Mouse (Mus musculus) kidney, embryonic 14.5 days (tissue): Measurements from ENCODE around the gene Pla1a. TPM values are rescaled to one million over a fixed set of nuclear protein-coding genes. Genes with fewer than 3 reads are reported as not detected.

Experiments used
- ATAC-seq: fragments of 200-750 bp; cut with Nextera tagmentation; 2 replicates; pipeline ENCODE4 v1.8.0; 2017; ENCODE audit warnings: moderate number of reproducible peaks, mild to moderate bottlenecking, moderate TSS enrichment, moderate library complexity; ENCODE audit not compliant: low FRiP score, low TSS enrichment
- H3K27ac ChIP-seq: fragments of 300-500 bp; sonication (generic); 2 replicates; pipeline ENCODE4 v1.5.1; 2014; ENCODE audit warnings: low read depth, mild to moderate bottlenecking, low read length, moderate library complexity, mixed read lengths
- H3K27me3 ChIP-seq: fragments of 300-500 bp; sonication (generic); 2 replicates; pipeline ENCODE4 v1.6.1; 2014; ENCODE audit warnings: mild to moderate bottlenecking, low read length; ENCODE audit not compliant: control insufficient read depth, insufficient read depth
- H3K36me3 ChIP-seq: fragments of 300-500 bp; sonication (generic); 2 replicates; pipeline ENCODE4 v1.6.1; 2014; ENCODE audit warnings: low read length, mixed read lengths; ENCODE audit not compliant: control insufficient read depth, insufficient read depth
- H3K4me1 ChIP-seq: fragments of 300-500 bp; sonication (generic); 2 replicates; pipeline ENCODE4 v1.6.1; 2014; ENCODE audit warnings: low read length, mixed read lengths; ENCODE audit not compliant: control insufficient read depth, insufficient read depth
- H3K4me2 ChIP-seq: fragments of 300-500 bp; sonication (generic); replicated peaks from 2 replicates; pipeline ENCODE4 v1.6.1; 2014; ENCODE audit warnings: low read depth, mild to moderate bottlenecking, low read length
- H3K4me3 ChIP-seq: fragments of 300-500 bp; sonication (generic); 2 replicates; pipeline ENCODE4 v1.5.1; 2014; ENCODE audit warnings: mild to moderate bottlenecking, low read length
- H3K9ac ChIP-seq: fragments of 300-500 bp; sonication (generic); 2 replicates; pipeline ENCODE4 v1.6.1; 2014; ENCODE audit warnings: low read depth, mild to moderate bottlenecking, low read length, moderate library complexity
- H3K9me3 ChIP-seq: fragments of 300-500 bp; sonication (generic); 2 replicates; pipeline ENCODE4 v1.6.1; 2016; ENCODE audit warnings: low read length; ENCODE audit not compliant: control insufficient read depth
- WGBS: fragments of 180-500 bp; shearing (Covaris S2); extraction: QIAGEN DNeasy Blood & Tissue Kit; methylation state at CpG from one replicate; pipeline ENCODE4 v1.1.7; 2014; 5-methylcytosine and 5-hydroxymethylcytosine counted together
- polyA plus RNA-seq: library from polyadenylated mRNA; unstranded; fragments of >200 nt; fragmentation: Nextera tagmentation; extraction: Ambion mirVana; gene quantifications from 2 replicates; pipeline ENCODE4 v1.2.1, GENCODE M21; 2014

Pla1a gene
- polyA plus RNA-seq, 1 experiment from 2014 or later, result 0.79 TPM

DNA sequence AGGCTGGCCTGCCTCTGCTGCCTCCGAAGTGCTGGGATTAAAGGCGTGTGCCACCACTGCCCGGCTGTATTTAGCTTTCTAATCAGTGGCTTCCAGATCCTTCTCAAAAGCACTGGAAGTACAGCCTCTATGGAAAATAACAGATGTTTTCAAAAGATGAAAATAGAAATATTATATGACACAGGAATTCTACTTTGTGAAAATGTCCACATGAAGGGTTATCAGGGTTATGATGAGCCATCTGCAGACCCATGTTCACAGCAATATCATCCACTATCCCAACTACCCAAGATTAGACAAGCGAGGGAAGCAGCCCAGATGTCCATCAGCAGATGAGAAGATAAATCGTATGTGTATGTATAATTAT, 39.5 kb upstream of the Pla1a start:
- H3K27ac ChIP-seq, result no peak overlapping the region
- no peaks in the 10 kb centered on the region for H3K36me3 ChIP-seq
- ATAC-seq, result no peak
- no peak overlapping the region for H3K9ac ChIP-seq
- H3K4me1 ChIP-seq, result 0 out of 2 replicates have a peak, but pooled peaks cover 5% of the 10 kb centered on the region
- no peak overlapping the region for H3K4me2 ChIP-seq
- H3K4me3 ChIP-seq, result no peak overlapping the region
- H3K9me3 ChIP-seq, result no peaks in the 10 kb centered on the region
- no peaks in the 10 kb centered on the region for H3K27me3 ChIP-seq
- 92% methylated on average over 5 of the region's 5 CpGs for WGBS

DNA sequence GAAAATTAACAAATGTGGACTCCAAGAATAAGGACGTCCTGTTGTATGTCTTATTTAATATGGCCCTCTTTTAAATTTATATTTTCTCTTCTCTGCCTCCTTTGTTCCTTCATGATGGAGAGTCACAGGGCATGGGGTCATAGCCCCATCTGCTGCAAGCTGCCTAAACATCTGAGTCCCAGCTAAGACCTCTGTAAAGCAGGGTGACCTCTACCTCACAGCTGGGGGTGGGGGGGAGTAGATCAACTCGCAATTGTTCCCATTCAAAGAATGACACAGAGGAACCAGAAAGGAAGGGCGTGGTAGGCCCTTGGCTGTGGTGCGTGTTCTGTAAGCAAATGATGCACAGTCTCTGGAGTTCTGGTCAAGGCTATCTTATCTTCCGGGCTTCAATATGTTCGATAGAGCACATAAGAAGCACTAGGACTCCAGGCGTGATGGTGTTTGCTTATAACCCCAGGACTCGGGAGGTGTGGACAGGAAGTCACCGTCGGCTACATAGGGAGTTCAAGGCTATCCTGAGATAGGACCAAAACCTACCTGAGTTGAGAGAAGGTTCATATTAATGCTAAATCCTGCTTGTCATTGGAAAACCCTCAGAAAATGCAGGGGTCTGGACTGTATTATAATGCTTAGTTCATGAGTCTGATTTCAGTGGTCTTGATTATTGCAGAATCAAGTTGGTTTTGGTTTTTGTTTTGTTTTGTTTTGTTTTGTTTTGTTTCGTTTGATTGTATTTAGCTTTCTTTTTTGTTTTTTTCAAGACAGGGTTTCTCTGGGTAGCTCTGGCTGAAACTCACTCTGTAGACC, 39.0 kb upstream of the Pla1a start:
- Histone ChIP-seq H3K27ac (no peak overlapping the region), H3K4me1 (0 out of 2 replicates have a peak, but pooled peaks cover 5% of the 10 kb centered on the region), H3K36me3 (no peaks in the 10 kb centered on the region), H3K27me3 (no peaks in the 10 kb centered on the region), H3K4me2 (no peak overlapping the region), H3K9me3 (no peaks in the 10 kb centered on the region), H3K9ac (no peak overlapping the region), H3K4me3 (no peak overlapping the region)
- ATAC-seq, result no peak
- 77% methylated on average over 11 of the region's 11 CpGs for WGBS

DNA sequence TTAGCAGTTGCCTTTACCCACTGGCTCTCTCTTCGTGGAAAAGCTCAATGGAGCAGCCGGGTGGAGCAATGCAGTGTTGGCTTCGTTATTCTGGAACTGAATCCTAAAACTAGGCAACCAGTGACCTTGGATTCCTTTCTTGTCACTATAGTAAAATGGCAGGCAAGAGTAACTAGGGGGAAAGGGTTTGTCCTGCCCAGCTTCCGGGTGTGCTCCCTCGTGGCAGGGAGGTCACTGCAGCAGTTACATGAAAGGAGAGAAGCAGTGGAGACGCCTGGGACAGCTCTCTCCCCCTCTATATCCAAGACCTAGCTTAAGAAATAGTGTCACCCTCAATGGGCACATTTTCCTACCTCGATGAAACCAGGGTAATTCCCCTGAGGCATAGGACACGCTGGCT, 36.5 kb upstream of the Pla1a start:
- no peaks in the 10 kb centered on the region for H3K36me3 ChIP-seq
- H3K27me3 ChIP-seq, result no peaks in the 10 kb centered on the region
- no peak for ATAC-seq
- no peak overlapping the region for H3K4me2 ChIP-seq
- no peak overlapping the region for H3K9ac ChIP-seq
- WGBS, result 76% methylated on average over 8 of the region's 8 CpGs
- H3K27ac ChIP-seq, result no peak overlapping the region
- no peak overlapping the region for H3K4me3 ChIP-seq
- H3K9me3 ChIP-seq, result no peaks in the 10 kb centered on the region
- H3K4me1 ChIP-seq, result no peaks in the 10 kb centered on the region

DNA sequence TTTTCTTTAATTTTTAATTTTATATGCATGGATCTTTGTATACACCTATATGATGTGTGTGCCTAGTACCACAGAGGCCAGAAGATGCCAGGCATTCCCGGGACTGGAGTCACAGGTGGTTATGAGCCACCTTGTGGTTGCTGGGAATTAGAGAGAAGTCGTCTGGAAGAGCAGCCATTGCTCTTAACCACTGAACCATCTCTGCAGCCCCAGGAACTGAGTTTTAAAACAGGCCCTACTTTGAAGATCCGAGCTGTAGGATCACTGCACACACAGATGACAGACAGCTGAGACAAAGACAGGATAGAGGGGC, 35.7 kb upstream of the Pla1a start:
- H3K27ac ChIP-seq, result no peak overlapping the region
- 32% methylated on average over 3 of the region's 3 CpGs for WGBS
- no peak overlapping the region for H3K4me2 ChIP-seq
- H3K9ac ChIP-seq, result no peak overlapping the region
- no peak overlapping the region for H3K4me3 ChIP-seq
- H3K9me3 ChIP-seq, result no peaks in the 10 kb centered on the region
- ATAC-seq, result no peak
- no peaks in the 10 kb centered on the region for H3K4me1 ChIP-seq
- H3K27me3 ChIP-seq, result no peaks in the 10 kb centered on the region
- no peaks in the 10 kb centered on the region for H3K36me3 ChIP-seq

DNA sequence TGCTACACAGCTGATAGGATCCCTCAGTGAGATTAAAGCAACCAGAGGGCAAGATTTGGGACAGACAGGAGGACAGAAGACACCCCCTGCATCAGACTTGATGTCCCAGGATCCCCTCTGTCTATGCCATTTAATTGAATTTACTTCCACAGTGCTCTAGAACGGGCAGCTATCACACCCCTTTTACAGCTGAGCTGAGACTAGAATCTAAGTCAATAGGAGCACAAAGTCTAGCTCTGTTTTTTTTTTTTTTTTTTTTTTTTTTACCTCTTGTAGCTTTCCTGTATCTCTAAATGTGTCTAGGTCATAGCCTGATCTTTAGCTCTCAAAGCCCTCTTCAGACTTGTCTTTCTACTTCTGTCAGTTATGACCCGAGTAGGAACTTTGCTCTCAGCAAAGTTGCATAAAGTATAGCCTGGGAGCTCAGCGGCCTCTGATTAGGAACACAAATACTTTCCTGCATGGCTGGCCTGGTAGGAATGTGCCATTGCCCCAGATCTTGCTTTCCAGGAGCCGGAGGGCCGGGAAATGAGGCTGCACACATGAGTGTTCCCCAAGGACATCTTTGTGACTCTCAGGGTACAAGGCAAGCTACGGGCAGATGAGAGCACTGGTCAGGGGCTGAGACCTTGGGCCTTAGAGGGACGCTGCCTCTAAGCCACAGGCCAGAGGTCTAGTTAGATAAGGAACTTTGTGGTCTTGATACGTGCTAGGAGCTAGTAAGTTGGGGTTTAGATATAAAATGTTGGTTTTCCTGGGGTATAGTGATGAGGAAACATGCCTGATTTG, 35.2 kb upstream of the Pla1a start:
- Histone ChIP-seq H3K4me2 (no peak overlapping the region), H3K4me3 (no peak overlapping the region), H3K27ac (no peak overlapping the region), H3K9me3 (no peaks in the 10 kb centered on the region), H3K27me3 (no peaks in the 10 kb centered on the region), H3K36me3 (no peaks in the 10 kb centered on the region), H3K4me1 (no peaks in the 10 kb centered on the region), H3K9ac (no peak overlapping the region)
- 75% methylated on average over 8 of the region's 8 CpGs for WGBS
- ATAC-seq, result no peak

DNA sequence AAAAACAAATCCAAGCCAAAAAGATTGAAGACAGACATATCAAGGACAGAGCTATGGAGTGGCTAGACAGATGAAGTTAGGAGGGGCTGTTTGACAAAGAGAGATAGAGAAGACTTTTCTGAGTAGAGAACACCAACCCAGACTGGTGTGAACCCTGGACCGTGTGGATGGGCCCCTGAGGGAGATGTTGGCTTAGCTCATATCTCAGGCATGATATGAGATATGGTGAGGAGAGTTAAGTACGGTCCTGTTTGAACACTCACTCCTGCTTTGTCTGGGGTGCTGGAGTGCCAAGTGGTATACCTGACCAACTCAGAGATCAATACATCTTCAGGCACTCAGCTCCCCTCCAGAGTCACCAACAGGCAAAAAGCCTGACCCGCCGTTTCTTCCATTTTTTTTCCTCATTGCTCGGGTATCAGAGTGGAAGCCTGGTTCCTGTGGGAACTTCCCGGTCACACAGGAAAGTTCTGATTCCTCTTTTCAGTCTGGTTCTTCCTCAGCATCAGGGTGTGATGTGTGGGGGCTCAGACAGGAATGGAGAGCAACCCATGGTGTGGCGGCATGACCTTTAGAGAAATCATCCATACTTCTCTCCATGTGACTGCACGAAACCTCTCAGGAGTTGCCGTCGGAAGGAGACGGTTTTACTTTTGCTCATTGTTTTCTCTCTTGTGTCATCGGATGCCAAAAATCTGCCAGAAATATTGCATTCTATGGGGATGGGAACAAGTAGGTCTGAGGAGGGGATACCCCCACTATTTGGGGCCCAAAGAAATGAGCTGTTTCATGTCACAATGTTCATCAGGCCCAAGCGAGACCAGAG, 34.4 kb upstream of the Pla1a start:
- no peak overlapping the region for H3K9ac ChIP-seq
- WGBS, result 86% methylated on average over 13 of the region's 13 CpGs
- no peak overlapping the region for H3K4me2 ChIP-seq
- no peaks in the 10 kb centered on the region for H3K4me1 ChIP-seq
- no peaks in the 10 kb centered on the region for H3K27me3 ChIP-seq
- H3K9me3 ChIP-seq, result no peaks in the 10 kb centered on the region
- no peak overlapping the region for H3K4me3 ChIP-seq
- no peaks in the 10 kb centered on the region for H3K36me3 ChIP-seq
- ATAC-seq, result no peak
- no peak overlapping the region for H3K27ac ChIP-seq

DNA sequence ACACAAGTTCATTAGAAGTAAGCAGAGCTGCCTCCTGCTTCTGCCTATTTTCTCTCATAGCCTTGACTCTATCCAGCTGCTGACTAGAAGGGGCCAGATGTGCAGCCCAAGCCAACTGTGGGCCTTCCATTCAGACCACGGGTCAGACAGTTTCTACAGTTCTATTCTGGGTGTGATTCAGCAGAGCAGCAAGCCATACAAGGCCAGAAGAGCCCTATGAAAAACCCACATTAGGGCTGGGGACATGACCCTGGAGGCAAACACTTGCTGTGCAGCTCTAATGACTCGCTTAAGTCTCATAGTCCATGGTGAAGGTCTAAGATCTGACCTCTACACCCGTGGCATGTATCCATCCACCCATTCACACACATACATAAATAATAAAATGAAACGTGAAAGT, 33.1 kb upstream of the Pla1a start:
- Histone ChIP-seq H3K9me3 (no peaks in the 10 kb centered on the region), H3K27ac (no peak overlapping the region), H3K36me3 (no peaks in the 10 kb centered on the region), H3K9ac (no peak overlapping the region), H3K4me3 (no peak overlapping the region), H3K27me3 (no peaks in the 10 kb centered on the region), H3K4me2 (no peak overlapping the region), H3K4me1 (no peaks in the 10 kb centered on the region)
- no peak for ATAC-seq
- WGBS, result 78% methylated on average over 4 of the region's 4 CpGs

DNA sequence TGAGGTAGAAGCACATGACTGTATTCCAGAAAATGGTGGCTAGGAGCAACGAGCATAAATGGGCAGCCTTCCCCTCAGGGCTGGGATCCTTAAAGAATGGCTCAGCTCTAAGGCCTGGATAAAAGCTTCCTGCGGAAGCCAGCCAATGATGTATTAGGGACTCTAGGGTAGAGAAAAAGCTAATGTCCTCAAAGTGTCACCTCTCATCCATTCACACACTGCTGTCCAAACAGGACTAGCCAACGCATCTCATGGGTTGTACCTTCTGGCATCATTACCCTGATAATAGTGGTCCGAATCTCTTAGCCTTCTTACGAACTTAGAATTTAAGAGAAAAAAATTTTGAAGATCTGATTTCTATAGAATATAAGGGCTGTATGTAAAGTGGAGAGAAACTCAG, 30.4 kb upstream of the Pla1a start:
- Histone ChIP-seq H3K9ac (no peak overlapping the region), H3K27me3 (no peaks in the 10 kb centered on the region), H3K4me2 (no peak overlapping the region), H3K4me3 (no peak overlapping the region), H3K4me1 (no peaks in the 10 kb centered on the region), H3K36me3 (no peaks in the 10 kb centered on the region), H3K27ac (no peak overlapping the region), H3K9me3 (no peaks in the 10 kb centered on the region)
- no peak for ATAC-seq
- WGBS, result 91% methylated on average over 5 of the region's 5 CpGs

DNA sequence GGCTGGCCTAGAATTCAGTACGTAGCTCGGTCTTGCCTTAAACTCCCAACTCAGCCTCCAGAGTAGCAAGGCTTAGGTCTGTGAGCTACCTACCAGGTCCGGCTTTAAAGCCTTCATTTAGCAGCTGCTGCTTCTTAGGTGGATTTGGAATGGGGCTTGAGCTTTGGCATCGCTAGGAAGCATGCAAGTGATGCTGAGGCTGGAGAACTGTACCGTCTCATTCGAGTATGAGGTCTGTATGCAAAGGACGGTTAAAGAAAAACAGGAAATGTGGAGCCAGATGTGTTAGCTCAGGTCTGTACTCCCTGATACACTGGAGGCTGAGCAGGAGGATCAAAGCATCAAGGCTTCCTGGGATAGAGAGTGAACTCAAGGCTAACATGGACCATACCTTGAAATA, 29.2 kb upstream of the Pla1a start:
- Histone ChIP-seq H3K4me3 (no peak overlapping the region), H3K9ac (no peak overlapping the region), H3K4me1 (no peaks in the 10 kb centered on the region), H3K27ac (no peak overlapping the region), H3K4me2 (no peak overlapping the region), H3K36me3 (no peaks in the 10 kb centered on the region), H3K9me3 (no peaks in the 10 kb centered on the region), H3K27me3 (no peaks in the 10 kb centered on the region)
- WGBS, result 73% methylated on average over 7 of the region's 7 CpGs
- no peak for ATAC-seq
